Mouse (Mus musculus) macrophage (primary cell): Measurements from ENCODE around the gene Prtn3. TPM values are rescaled to one million over a fixed set of nuclear protein-coding genes. Genes with fewer than 3 reads are reported as not detected.

Experiments
- H3K27ac ChIP-seq: fragments of 350-480 bp; formaldehyde crosslinking; 2 replicates; pipeline ENCODE4 v1.9.0; 2021
- H3K36me3 ChIP-seq: fragments of 350-480 bp; formaldehyde crosslinking; 2 replicates; pipeline ENCODE4 v1.9.0; 2021; ENCODE audit errors: inconsistent target
- H3K4me3 ChIP-seq: fragments of 350-480 bp; formaldehyde crosslinking; 2 replicates; pipeline ENCODE4 v1.9.0; 2021; ENCODE audit errors: inconsistent target
- H3K79me2 ChIP-seq: fragments of 350-480 bp; formaldehyde crosslinking; 2 replicates; pipeline ENCODE4 v1.9.0; 2021; ENCODE audit errors: inconsistent target
- WGBS: methylation state at CpG from one replicate; pipeline ENCODE4 v1.1.7; 2026; ENCODE audit warnings: inconsistent platforms; ENCODE audit not compliant: missing documents; 5-methylcytosine and 5-hydroxymethylcytosine counted together
- polyA plus RNA-seq: library from polyadenylated mRNA; stranded (reverse); fragments of 250-400 nt; gene quantifications from 3 replicates; pipeline ENCODE4 v1.2.4, GENCODE M21; 2018; ENCODE audit warnings: inconsistent platforms

Gene Prtn3
- polyA plus RNA-seq, 1 experiment from 2014 or later, result 1.2 TPM

GRCm38 (mm10) chr10:79928030-79928694, 53.9 kb downstream of the Prtn3 start:
- peaks cover 3% of the 10 kb centered on the region; the same call in 1 of the 2 replicates for H3K36me3 ChIP-seq
- H3K4me3 ChIP-seq, result peak overlapping the region; percentile 82
- under 1% methylated on average over 14 of the region's 29 CpGs for WGBS
- peaks cover 62% of the 10 kb centered on the region for H3K79me2 ChIP-seq
- peak overlapping the region; percentile 91 for H3K27ac ChIP-seq

GRCm38 (mm10) chr10:79928907-79929701, 54.8 kb downstream of the Prtn3 start:
- WGBS, result 57% methylated on average over 4 of the region's 9 CpGs
- Histone ChIP-seq H3K79me2 (peaks cover 72% of the 10 kb centered on the region), H3K36me3 (peaks cover 11% of the 10 kb centered on the region; the same call in 1 of the 2 replicates), H3K4me3 (peak overlapping the region; percentile 82; the same call in 1 of the 2 replicates), H3K27ac (peak overlapping the region; percentile 41; the same call in 1 of the 2 replicates)

DNA sequence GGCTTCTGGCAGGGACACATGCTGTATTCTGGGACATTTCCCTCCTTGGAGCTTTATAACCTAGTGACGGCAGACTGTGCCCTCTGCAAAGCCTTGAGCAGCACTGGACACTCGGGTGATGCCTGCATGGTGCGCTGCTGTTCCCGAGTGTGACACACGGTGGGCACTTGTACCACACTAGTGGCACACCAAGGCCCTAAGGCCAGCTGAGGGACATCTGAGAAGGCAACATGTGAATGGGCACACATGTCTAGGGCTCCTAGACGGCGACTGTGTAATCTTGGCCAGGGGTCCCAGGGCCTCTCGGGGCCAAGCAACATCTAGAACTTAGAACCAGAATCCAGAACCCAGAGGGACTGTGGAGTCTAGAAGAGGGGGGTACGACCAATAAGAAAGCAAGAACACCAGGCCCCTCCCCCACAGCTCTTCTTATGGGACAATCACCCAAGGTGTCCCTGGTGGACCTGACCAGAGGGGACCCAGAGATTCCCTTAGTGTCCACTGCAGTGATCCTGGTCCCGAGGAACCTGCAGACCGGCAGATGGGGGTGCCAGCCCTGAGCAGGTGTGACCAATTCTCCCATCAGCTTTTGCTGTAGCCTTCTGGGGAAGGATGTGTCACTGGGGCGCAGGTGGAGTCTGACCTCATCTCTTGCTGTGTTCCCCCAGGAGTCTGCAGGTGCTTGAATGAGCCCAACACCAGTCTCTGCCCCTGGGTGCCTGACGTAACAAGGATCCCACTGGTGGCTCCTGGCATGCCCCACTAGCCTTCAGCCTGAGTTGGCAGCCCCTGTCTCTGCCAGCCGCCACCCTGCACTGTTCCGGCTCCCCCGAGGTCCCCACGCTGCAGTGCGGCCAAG, 55.9 kb downstream of the Prtn3 start:
- no peak overlapping the region for H3K4me3 ChIP-seq
- WGBS, result 87% methylated on average over 18 of the region's 18 CpGs
- no peak overlapping the region for H3K27ac ChIP-seq
- H3K36me3 ChIP-seq, result peaks cover 11% of the 10 kb centered on the region; the same call in 1 of the 2 replicates
- H3K79me2 ChIP-seq, result peaks cover 83% of the 10 kb centered on the region

DNA sequence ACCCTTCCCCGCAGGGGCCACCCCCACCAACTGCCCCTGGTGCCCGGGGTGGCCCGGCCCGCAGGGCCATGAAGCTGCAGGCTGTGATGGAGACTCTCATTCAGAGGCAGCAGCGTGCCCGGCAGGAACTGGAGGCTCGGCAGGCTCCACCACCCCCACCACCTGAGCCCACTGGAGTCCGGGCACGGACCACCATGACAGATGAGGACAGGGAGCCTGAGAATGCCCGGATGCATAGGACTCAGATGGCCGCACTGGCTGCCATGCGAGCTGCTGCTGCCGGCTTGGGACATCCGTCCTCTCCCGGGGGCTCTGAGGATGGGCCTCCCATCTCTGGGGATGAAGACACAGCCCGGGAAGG, 56.5 kb downstream of the Prtn3 start:
- 91% methylated on average over 16 of the region's 16 CpGs for WGBS
- Histone ChIP-seq H3K79me2 (peaks cover 89% of the 10 kb centered on the region), H3K27ac (no peak overlapping the region), H3K4me3 (no peak overlapping the region), H3K36me3 (peaks cover 11% of the 10 kb centered on the region; the same call in 1 of the 2 replicates)

GRCm38 (mm10) chr10:79931797-79932196, 57.5 kb downstream of the Prtn3 start:
- Histone ChIP-seq H3K4me3 (no peak overlapping the region), H3K79me2 (peaks cover 99% of the 10 kb centered on the region), H3K36me3 (peaks cover 11% of the 10 kb centered on the region; the same call in 1 of the 2 replicates), H3K27ac (no peak overlapping the region)
- WGBS, result 95% methylated on average over 8 of the region's 9 CpGs

DNA sequence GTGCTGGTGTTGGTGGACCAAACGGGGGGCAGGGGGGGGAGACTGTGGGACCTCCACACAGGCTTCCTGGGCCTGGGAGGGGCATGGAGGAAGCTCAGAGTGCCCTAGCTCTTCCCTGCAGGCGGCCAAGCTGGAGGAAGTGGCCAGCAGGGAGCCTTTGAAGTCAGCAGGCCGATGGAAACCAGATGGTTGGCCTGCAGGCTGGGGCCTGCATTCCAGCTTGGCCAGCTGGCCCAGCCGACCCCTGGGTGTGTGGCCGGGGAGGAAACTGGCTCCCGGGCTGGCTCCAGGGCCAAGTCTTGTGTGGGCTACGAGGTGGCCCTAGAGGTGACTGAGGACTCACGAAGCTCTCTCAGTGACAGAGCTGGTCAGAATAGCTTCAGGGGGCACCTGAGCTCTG, 58.5 kb downstream of the Prtn3 start:
- peak overlapping the region; percentile 46 for H3K27ac ChIP-seq

More for the DNA sequence above, 58.5 kb downstream of the Prtn3 start:
- Histone ChIP-seq H3K36me3 (peaks cover 11% of the 10 kb centered on the region; the same call in 1 of the 2 replicates), H3K79me2 (peaks cover 99% of the 10 kb centered on the region), H3K4me3 (no peak overlapping the region)
- 39% methylated on average over 8 of the region's 8 CpGs for WGBS

Other genes starting within 250 kb of the Prtn3 start
- 0.15 to 0.53 TPM (median 0.38 TPM) in 3 replicates for gene Shc2, start 236.6 kb upstream of the Prtn3 start, polyA plus RNA-seq
- gene Odf3l2, start 228.7 kb upstream of the Prtn3 start, polyA plus RNA-seq, result not detected in 3 replicates
- not detected in 3 replicates for gene Madcam1, start 209.9 kb upstream of the Prtn3 start, polyA plus RNA-seq
- gene Tpgs1, start 205.1 kb upstream of the Prtn3 start, polyA plus RNA-seq, result 10.4 to 41.3 TPM (median 25.9 TPM) in 3 replicates
- gene Cdc34, start 192.3 kb upstream of the Prtn3 start, polyA plus RNA-seq, result 78.9 to 136 TPM (median 128 TPM) in 3 replicates
- gene Gzmm, start 185.5 kb upstream of the Prtn3 start, polyA plus RNA-seq, result 0.30 TPM in 1 of 3 replicates, not detected in the others
- gene Bsg, start 170.0 kb upstream of the Prtn3 start, polyA plus RNA-seq, result 331 to 456 TPM (median 356 TPM) in 3 replicates
- gene Hcn2, start 157.8 kb upstream of the Prtn3 start, polyA plus RNA-seq, result 0.30 to 1.6 TPM (median 0.40 TPM) in 3 replicates
- gene Polrmt, start 127.9 kb upstream of the Prtn3 start, polyA plus RNA-seq, result 11.4 to 13.9 TPM (median 11.7 TPM) in 3 replicates
- gene Fgf22, start 119.4 kb upstream of the Prtn3 start, polyA plus RNA-seq, result not detected in 3 replicates
- gene Rnf126, start 107.5 kb upstream of the Prtn3 start, polyA plus RNA-seq, result 20.1 to 34.6 TPM (median 21.2 TPM) in 3 replicates
- 0.12 to 0.67 TPM (median 0.47 TPM) in 3 replicates for gene Fstl3, start 97.2 kb upstream of the Prtn3 start, polyA plus RNA-seq
- gene Prss57, start 83.5 kb upstream of the Prtn3 start, polyA plus RNA-seq, result not detected in 3 replicates
- 1.3 to 1.9 TPM (median 1.8 TPM) in 3 replicates for gene Palm, start 80.9 kb upstream of the Prtn3 start, polyA plus RNA-seq
- gene Misp, start 53.5 kb upstream of the Prtn3 start, polyA plus RNA-seq, result 0.23 to 0.95 TPM (median 0.93 TPM) in 3 replicates
- 119 to 188 TPM (median 143 TPM) in 3 replicates for gene Ptbp1, start 20.0 kb upstream of the Prtn3 start, polyA plus RNA-seq
- gene Plppr3, start 158 bp downstream of the Prtn3 start, polyA plus RNA-seq, result 0.64 to 2.5 TPM (median 1.0 TPM) in 3 replicates
- gene Elane, start 11.8 kb downstream of the Prtn3 start, polyA plus RNA-seq, result 0.67 to 0.89 TPM in 2 of 3 replicates, not detected in the other
- not detected in 3 replicates for gene Cfd, start 16.4 kb downstream of the Prtn3 start, polyA plus RNA-seq
- 10.6 to 18.8 TPM (median 16.5 TPM) in 3 replicates for gene Med16, start 34.4 kb downstream of the Prtn3 start, polyA plus RNA-seq
- 5.7 TPM in 1 of 3 replicates, not detected in the others for gene Gm26602, start 36.4 kb downstream of the Prtn3 start, polyA plus RNA-seq
- gene Kiss1r, start 42.5 kb downstream of the Prtn3 start, polyA plus RNA-seq, result 0.27 to 0.89 TPM (median 0.30 TPM) in 3 replicates
- 41.6 to 61.5 TPM (median 54.4 TPM) in 3 replicates for gene R3hdm4, start 46.7 kb downstream of the Prtn3 start, polyA plus RNA-seq
- gene Arid3a, start 52.6 kb downstream of the Prtn3 start, polyA plus RNA-seq, result 13.8 to 37.4 TPM (median 29.1 TPM) in 3 replicates
- gene Wdr18, start 85.7 kb downstream of the Prtn3 start, polyA plus RNA-seq, result 11.4 to 31.4 TPM (median 18.8 TPM) in 3 replicates
- gene Grin3b, start 96.2 kb downstream of the Prtn3 start, polyA plus RNA-seq, result not detected in 3 replicates
- gene Tmem259, start 109.9 kb downstream of the Prtn3 start, polyA plus RNA-seq, result 37.3 to 67.6 TPM (median 52.3 TPM) in 3 replicates
- gene Cnn2, start 114.1 kb downstream of the Prtn3 start, polyA plus RNA-seq, result 4.0 to 9.8 TPM (median 4.7 TPM) in 3 replicates
- 3.3 to 10.6 TPM (median 4.0 TPM) in 3 replicates for gene Abca7, start 122.0 kb downstream of the Prtn3 start, polyA plus RNA-seq
- gene Arhgap45, start 142.2 kb downstream of the Prtn3 start, polyA plus RNA-seq, result 56.2 to 124 TPM (median 74.2 TPM) in 3 replicates
- gene Polr2e, start 165.3 kb downstream of the Prtn3 start, polyA plus RNA-seq, result 51.6 to 65.8 TPM (median 54.3 TPM) in 3 replicates
- gene Gpx4, start 172.7 kb downstream of the Prtn3 start, polyA plus RNA-seq, result 427 to 512 TPM (median 481 TPM) in 3 replicates
- 23.7 to 43.6 TPM (median 42.5 TPM) in 3 replicates for gene Sbno2, start 231.1 kb downstream of the Prtn3 start, polyA plus RNA-seq
- 72.6 to 106 TPM (median 79.6 TPM) in 3 replicates for gene Stk11, start 241.3 kb downstream of the Prtn3 start, polyA plus RNA-seq